Mouse (Mus musculus) cerebellum, adult 11-12 months (tissue): ENCODE data around the gene Rnf20.

ENCODE experiments used
- DNase-seq: peaks from one replicate; pipeline ENCODE4 v3.0.0; 2022

The Rnf20 gene

DNA sequence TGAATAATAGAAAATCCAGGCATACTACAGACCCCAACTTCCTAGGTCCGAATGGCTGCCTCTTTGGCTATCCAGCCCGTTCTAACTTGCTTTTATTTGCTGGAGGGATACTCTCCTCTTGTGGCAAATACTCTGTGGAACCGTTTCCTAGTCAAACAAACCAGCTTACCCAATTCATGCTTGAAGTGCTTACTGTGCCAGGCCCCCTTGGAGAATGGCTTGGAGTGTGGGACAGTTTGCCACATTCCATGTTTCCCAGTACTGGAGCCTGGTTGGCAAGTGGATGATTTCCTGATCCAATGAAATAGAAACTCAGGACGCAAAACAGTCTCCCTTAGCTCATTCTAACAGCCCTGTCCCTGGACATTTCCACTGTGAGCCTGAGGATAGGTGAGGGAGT lies 30.4 kb downstream of the Rnf20 start:
- DNase-seq = no peak

DNA sequence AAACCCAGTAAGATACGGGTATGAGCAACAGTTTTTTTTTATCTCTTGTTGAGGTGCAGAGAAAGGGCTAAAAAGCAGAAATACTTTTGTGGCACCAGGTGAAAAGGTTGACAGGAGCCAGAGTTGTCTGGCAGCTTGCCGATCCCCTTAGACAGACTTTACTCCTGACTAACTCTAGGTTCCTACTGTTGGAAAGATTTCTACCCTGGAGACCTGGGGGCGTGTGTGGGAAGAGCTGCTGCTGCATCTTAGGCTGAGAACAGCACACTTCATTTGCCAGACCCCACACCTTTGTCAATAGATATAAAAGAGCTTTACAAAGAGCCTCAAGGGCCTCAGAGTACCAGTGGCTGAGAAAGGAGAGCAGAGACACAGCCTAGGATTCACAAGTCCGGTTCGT lies 33.0 kb downstream of the Rnf20 start:
- no peak for DNase-seq

DNA sequence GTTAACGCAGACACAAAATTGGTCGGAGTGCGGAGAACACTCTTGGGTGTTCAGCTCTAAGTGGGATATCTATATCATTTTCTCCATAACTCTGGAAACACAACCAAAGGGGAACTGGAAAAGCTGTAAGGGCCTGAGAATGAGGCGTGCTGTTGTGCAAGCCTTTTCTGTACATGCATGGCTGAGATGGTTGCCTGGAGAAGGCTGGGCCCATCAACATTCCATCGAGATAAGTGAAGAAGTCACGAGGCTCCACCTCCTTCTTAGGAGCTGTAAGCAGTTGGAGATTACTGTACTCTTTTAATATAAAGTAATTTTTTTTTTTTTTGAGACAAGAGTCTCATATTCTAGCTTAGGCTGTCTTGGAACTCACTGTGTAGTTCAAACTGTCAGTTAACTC lies 44.3 kb downstream of the Rnf20 start:
- DNase-seq = no peak

DNA sequence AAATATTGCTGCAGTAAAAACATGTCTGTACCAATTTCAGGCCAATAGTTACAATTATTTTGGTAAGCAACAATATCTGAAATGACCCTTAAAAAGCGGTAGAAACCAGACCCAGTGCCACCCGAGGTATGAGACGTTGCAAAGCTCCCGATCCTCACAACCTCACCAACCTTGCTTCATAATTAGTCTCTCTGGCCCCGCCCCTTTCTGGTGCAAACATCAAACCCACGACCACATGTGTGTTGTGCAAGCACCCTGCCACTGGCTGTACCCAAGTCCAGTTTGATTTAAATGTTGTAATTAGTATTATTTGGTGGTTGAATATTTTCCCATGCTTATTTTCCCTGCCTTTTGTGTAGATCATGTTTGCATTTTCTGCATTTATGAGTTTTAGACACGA lies 45.0 kb downstream of the Rnf20 start:
- no peak for DNase-seq

DNA sequence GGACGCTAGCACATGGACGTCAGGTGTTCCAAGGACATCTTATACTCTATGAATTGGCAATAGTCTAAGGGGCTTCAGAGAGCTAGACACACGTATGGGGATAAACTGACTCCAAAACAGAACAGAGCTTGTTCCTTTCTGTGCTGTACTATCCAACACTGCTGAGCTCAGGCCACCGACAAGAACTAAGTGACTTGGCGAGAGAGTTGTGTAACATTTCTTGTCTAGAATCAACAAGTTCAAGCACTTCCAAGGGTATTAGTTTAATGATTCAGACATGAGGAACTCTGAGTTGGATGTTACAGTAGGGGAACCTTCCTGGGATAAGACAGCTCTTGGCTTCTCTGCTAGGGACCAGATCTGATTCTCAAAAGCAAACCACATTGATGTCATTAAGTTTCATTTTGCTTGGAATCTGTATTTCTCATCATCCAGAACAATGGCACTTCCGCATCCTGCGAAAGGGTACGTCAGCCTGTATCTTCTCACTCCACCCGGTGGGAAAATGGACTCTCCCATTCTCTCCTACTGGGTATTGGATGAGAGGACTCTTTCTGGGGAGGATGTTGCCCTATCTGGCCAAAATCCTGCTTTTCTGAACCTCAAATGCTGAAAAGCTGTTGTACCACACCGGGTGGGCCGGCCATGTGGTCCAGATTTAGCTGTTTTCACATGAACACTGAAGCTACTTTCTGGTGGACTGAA lies 48.5 kb downstream of the Rnf20 start:
- no peak for DNase-seq

DNA sequence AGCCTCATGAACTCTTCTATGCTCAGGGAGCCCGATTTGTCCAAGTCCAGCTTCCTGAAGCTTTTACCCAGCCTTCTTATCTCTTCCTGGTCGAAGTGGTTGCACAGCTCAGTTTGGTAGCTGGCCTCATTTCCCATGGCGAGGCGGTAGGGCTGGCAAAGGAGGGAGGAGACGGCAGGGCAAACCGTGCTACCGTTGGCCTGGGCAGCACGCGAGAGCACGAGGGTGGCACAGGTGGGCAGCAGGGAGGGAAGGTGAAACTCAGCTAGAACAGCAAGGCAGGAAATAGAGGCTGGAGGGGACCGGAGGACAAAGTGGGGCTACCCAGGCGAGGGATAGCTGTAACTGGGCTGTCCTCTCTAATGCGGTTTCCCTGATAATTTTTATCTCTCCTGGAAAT lies 50.0 kb downstream of the Rnf20 start, which contains the start of gene Ppp3r2:
TSS of gene Ppp3r2 (minus strand) at position 213 of the 400 bp plus-strand sequence.
- no peak for DNase-seq

DNA sequence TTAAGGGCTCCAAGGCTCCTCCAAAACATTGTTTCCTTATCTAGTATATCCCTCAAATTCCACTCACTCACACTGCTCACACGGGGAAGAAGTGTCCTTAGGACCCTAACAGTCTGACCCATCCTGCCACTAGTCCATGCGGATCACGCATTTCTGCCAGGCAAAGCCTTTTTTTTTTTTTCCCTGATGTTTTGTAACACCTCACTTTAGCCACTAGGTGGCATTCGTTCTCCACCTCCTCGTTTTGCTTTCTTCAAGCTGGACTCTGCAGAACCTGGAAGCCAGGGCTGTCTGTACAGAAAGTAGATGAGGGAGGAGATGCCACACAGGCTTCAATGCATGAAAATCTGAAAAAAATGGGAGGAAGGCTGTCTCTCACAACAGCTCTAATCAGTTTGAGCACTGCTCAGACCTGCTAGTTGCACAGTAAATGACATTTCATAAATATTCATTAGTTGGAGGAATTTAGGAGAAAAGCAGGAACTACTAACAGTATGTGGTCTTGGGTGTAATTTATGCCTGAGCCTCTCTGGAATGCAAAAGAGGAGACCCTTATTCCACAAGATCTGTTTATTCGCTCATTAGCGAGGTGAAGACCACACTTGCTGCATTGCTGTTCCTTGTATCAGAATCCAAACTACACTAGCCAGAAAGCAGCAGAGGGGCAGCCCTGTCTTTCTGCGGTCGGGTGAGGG lies 56.9 kb downstream of the Rnf20 start:
- peak; percentile 18 for DNase-seq

DNA sequence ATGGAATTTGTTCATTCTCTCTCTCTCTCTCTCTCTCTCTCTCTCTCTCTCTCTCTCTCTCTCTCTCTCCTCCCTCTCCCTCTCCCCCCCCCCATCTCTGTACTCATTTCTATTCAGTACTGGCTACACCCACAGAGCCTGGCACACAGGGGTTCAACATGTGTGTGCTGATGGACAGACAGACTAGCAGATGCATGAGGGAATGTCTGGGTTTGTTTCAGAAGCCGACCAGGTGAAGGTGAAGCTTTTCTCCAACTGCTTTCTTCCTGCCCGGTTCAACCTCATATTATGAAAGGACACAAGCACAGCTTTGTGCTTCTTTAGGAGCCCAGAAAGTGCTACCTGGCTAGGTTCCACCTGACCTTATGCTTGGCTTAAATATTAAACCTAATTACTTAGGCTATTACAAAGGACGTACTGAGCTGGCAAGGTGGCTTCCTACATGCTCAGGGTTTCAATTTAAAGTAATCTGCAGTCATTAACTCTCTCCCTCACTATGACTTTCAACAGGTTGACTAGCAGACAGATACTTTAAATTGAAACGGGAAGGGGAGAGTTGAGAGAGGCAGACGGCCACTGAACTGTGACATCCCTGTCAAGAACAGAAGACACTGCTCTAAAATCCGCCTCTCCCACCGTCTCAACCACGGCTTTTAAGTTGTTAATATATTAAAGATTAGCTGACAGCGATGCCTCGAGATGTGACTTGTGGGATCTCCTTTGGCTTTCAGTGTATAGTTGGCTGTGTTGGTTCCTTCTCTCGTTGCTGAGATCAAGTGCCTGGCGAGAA lies 59.8 kb downstream of the Rnf20 start:
- DNase-seq = no peak
